Mouse (Mus musculus) left cerebral cortex, adult 18-20 months (tissue): Measurements from ENCODE around the gene Bahd1. TPM values are rescaled to one million over a fixed set of nuclear protein-coding genes. Genes with fewer than 3 reads are reported as not detected.

Experiments
- DNase-seq, 2 experiments: peaks; one replicate each; pipeline ENCODE4 v3.0.0; 2021 to 2022; ENCODE audit warnings: low spot score in 2 of 2, mixed read lengths in 1 of 2
- total RNA-seq, 2 experiments: library from RNA; stranded (reverse); gene quantifications; 2 replicates each; pipeline ENCODE4 v1.2.3; 2021

Gene Bahd1
- total RNA-seq, 2 experiments from 2014 or later: 53.2 to 61.6 TPM

GRCm38 (mm10) chr2:118897808-118898207 is 2.4 kb upstream of the Bahd1 start:
- DNase-seq: no peak

GRCm38 (mm10) chr2:118898771-118899170 is 1.4 kb upstream of the Bahd1 start:
- DNase-seq: no peak

GRCm38 (mm10) chr2:118899306-118899705 is 871 bp upstream of the Bahd1 start:
- no peak for DNase-seq

- DNase-seq: no peak
Measured at GRCm38 (mm10) chr2:118900826-118901140, 606 bp downstream of the Bahd1 start.

- peak; percentile 98 for DNase-seq
Measured at GRCm38 (mm10) chr2:118901175-118902031, 1.2 kb downstream of the Bahd1 start.

- DNase-seq: peak in 1 of 2 experiments; percentile 25
Measured at GRCm38 (mm10) chr2:118902051-118903025, 2.2 kb downstream of the Bahd1 start.

- no peak for DNase-seq
Measured at GRCm38 (mm10) chr2:118903333-118903741, 3.2 kb downstream of the Bahd1 start.

GRCm38 (mm10) chr2:118905433-118906117 is 5.4 kb downstream of the Bahd1 start:
- DNase-seq: no peak

GRCm38 (mm10) chr2:118906118-118906492 is 5.9 kb downstream of the Bahd1 start:
- no peak for DNase-seq

- DNase-seq: no peak
Measured at GRCm38 (mm10) chr2:118907781-118908180, 7.6 kb downstream of the Bahd1 start.

GRCm38 (mm10) chr2:118909151-118909550 is 9.0 kb downstream of the Bahd1 start:
- no peak for DNase-seq

- DNase-seq: no peak
Measured at GRCm38 (mm10) chr2:118910605-118911278, 10.6 kb downstream of the Bahd1 start.

GRCm38 (mm10) chr2:118912706-118913105 is 12.5 kb downstream of the Bahd1 start:
- DNase-seq: no peak

GRCm38 (mm10) chr2:118913551-118914276 is 13.5 kb downstream of the Bahd1 start:
- DNase-seq: no peak

- no peak for DNase-seq
Measured at GRCm38 (mm10) chr2:118914685-118915084, 14.5 kb downstream of the Bahd1 start.

GRCm38 (mm10) chr2:118916436-118916835 is 16.3 kb downstream of the Bahd1 start:
- no peak for DNase-seq

- no peak for DNase-seq
Measured at GRCm38 (mm10) chr2:118918543-118918942, 18.4 kb downstream of the Bahd1 start.

- no peak for DNase-seq
Measured at GRCm38 (mm10) chr2:118920428-118920827, 20.3 kb downstream of the Bahd1 start.

GRCm38 (mm10) chr2:118925952-118926351 is 25.8 kb downstream of the Bahd1 start:
- no peak for DNase-seq

GRCm38 (mm10) chr2:118926361-118926997 is 26.3 kb downstream of the Bahd1 start, which contains the start of gene Chst14:
Gene Chst14, plus strand, starts transcription at chr2:118926496.
- peak; percentile 24 to 33 for DNase-seq
